Mouse (Mus musculus) MEL (cell line): ENCODE measurements around the gene Sumf1.

Experiments
- CTCF ChIP-seq, 3 experiments: IDR thresholded peaks in 2 of 3; conservative IDR thresholded peaks in 1 of 3; 2 replicates each; pipeline ENCODE4 v1.5.1; 2011 to 2012; ENCODE audit warnings: low read length in 3 of 3, low read depth in 2 of 3, mild to moderate bottlenecking in 2 of 3, improper control_type of control experiment in 1 of 3, inconsistent platforms in 1 of 3, mixed read lengths in 1 of 3, moderate library complexity in 1 of 3; ENCODE audit not compliant: control insufficient read depth in 1 of 3, insufficient read depth in 1 of 3, poor library complexity in 1 of 3, severe bottlenecking in 1 of 3
- RCOR1 ChIP-seq: IDR thresholded peaks from 2 replicates; pipeline ENCODE4 v1.6.1; 2012; ENCODE audit warnings: low read depth, mild to moderate bottlenecking, inconsistent platforms, low read length, improper control_type of control experiment

DNA sequence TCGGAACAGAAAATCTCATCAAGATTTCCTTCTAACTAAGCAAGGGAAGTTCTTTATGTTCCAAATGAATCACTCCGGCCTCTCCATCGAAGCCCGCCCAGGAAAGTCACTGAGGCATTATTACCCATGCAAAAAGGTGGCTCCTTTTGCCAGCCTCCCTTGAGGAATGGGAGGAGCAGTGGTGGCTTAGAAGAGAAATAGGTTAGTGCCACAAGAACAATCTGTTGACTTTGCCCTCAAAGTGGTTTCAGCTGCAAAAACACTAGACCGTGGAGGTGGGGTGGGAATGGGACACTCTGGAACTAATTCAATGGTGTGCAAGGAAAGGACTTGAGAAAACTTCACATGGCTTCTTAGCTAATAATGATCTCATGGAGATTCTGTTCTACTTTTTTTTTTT is 30.7 kb upstream of the Sumf1 start:
- TF ChIP-seq RCOR1 (no peak), CTCF (IDR thresholded peaks at IDR 0.05 in 2 of 3, conservative IDR thresholded peaks at IDR 0.05 in 1 of 3; ENCODE audit: control insufficient read depth in 1 of 3, insufficient read depth in 1 of 3, low read depth in 2 of 3, low read length in 3 of 3, poor library complexity in 1 of 3, severe bottlenecking in 1 of 3) (no peak)
